Mouse (Mus musculus): Measurements from ENCODE around the gene Dnajb5.
A peak's percentile ranks its signal among the peaks of the same experiment; 100 is the strongest.

Gene Dnajb5

DNA sequence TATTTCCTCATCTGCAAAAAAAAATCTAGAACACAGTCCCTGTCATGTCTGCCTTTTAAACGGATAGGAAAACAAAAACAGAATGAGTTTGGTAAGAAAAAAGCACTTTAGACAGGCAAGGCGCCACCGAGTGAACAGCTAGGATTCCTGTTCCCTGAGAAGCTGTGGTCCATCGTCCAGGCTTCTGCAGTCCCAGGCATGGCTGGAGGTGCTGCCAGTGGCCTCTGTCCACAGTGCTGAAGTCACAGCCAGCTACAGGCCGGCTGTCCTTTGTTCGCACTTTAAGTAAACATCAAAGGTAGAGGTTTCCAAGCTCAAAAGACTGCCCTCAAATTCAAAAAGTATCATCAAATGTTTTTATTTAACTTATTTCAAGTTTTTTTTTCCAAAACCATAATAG is 4.6 kb upstream of the Dnajb5 start:
- DNase-seq: peak; percentile 16

GRCm38 (mm10) chr4:42945445-42945844 is 4.2 kb upstream of the Dnajb5 start:
- no peak for DNase-seq

DNA sequence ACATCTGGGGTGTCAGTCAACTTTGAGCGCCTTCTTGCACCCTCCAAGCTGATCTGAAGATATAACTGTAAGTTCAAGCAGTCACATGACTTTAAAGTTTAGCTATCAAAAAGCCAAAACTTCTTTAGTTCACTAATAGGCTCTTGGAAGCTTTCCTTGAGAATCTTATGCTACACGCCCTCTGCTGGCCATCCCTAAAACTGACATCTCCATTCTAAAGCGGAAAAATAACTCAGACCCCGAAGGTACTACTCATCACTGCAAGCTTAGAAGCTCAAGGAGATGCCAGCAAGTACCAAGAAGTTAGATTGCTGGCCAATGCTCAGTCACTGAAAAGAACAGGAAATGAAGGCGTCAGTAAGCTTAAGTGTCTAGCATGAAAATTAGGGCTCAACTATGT is 3.7 kb upstream of the Dnajb5 start:
- DNase-seq: peak; percentile 81

GRCm38 (mm10) chr4:42946733-42947290 is 2.8 kb upstream of the Dnajb5 start:
- no peak for DNase-seq

DNA sequence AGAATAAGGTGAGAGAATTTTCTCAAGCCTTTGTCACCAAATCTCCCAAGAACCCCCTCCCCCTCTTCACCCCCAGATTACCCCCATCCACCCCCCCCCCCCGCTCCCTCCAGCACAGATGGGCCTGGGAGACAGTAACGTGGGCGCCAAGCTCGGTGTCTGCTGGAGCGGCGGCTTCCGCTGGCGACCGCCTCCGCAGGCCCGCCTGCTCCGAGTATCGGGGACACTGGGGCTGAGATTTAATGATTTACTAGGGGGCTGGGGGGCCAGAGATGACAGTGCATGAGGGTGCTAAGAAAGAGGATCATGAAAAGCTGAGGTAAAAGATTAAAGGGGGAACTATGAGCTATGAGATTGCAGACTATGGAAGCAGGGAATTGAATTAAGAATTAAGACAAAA is 1.1 kb upstream of the Dnajb5 start:
- no peak for DNase-seq

DNA sequence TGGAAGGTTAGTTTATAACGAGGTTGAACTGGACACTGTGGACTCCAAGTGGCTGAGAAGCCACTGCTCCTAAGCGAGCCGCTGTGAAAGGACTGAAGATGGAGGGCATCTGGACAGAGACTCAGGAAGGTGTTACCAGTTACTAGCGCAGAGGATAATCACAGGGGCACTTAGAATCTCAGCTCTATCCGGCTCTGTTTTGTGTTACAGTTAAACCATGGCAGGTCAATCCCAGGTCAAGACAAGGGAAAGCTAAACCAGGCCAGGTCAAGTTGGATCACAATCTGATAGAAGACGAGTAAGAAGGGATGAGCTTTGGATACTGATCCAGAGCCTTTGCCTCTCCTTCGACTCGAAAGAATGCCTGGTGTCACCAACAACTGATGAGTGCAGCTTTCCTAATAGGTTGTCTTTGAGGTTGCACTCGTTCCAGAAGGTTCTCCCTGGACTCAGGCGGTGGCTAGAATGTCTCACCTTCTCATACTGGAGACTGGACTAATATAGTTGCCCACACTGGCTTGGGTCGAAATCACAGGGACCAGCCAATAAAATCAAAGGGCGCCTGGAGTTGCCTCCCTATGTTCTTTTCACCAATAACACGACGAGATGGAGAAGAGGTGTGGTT is 451 bp upstream of the Dnajb5 start:
- no peak for DNase-seq

- DNase-seq: peak; percentile 96
Measured at GRCm38 (mm10) chr4:42950065-42950558, 498 bp downstream of the Dnajb5 start.

DNA sequence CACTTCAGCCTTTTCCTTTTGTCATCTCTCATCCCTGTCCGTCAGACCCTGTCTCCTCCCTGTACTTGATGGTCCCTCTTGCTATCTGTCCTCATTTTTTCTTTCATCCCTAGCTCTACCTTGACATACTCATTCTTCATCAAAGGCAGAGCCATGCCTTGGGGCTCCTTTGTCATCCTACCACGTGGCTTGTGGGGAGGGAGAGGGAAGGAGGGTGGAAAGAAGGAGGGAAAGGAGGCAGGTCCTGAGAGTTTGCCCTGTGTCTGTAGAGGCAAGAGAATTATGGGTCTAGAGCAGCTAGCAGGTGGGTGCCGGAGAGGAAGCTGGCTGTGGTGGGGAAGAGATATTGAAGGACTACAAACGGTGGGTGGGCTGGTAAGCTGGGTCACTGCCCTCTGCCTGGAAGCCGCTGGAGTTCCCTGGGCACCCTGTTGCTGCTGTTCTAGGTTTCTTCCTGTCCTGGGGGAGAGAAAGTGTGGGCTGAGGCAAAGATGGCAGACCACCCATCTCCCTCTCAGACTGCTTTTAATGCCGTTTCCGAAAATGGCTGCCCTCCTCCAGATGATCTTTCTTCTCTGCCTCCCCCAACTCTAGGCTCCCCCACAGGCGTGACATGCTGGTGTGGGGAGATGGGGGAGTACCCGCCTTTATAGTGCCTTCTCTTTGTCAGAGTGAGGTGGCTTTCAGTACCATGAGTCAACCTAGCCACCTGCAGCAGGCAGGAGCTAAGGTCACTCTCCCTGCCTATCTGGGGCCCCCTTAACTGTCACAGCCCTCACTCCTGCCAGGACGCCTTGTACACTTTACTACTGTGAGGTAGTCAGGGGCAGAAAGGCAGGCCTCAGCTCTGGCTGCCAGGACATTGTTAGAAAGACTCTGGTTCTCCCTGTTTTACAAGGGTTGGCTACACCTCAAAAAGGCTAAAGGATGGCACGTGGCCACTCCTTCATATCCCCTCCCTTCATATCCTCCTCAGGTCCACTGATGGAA is 1.9 kb downstream of the Dnajb5 start:
- DNase-seq: no peak

DNA sequence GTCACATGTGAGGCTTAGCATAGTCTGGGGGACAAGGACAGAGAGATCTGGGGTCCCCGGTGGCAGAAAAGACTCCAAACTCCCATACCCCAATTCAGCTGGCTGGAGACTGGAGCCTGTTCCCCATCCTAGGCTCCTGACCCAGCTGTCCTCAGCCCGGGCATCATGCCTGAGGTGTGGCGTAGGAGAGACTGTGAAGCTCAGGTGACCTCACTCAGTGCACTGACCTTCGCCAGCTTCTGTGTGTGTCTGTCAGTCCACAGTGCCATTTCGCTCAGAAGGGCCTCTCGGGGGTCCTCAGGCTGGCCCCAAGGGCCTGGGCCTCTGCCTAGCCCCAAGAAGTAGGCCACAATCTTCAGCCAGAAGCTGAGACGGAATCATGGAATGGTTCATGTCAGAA is 2.9 kb downstream of the Dnajb5 start:
- DNase-seq: no peak

DNA sequence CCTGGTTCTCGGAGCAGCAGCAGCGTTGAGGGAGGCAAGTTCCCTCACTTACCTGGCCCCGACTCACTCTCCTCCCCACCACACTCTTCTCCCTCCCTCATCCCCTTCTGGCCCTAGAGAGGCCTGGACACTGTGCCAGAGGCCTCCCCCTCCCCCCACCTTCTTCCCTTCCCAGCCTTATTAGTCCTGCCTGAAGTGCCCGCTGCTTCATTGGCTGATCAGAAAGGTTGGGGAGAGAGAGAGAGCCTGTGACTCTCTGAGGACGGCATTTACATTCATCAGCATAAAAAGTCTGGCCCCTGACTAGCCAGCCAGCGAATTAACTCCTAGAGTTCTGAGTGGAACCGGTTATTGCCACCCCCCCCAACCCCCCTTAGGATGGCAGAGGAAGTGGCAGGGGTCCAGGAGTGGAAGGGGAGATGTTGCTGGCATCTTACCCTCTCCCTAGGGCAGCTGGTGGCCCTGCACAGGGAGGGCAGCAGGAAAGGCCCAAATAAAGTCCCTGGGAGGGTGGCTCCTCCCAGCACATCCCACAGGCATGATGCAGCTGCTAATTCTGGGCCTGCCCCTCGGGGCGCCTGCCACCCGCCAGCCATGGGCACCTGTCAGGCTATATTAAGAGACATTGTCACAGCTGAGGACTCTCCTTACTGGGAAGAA is 4.0 kb downstream of the Dnajb5 start:
- DNase-seq: no peak

GRCm38 (mm10) chr4:42954297-42954696 is 4.7 kb downstream of the Dnajb5 start:
- DNase-seq: peak; percentile 81

DNA sequence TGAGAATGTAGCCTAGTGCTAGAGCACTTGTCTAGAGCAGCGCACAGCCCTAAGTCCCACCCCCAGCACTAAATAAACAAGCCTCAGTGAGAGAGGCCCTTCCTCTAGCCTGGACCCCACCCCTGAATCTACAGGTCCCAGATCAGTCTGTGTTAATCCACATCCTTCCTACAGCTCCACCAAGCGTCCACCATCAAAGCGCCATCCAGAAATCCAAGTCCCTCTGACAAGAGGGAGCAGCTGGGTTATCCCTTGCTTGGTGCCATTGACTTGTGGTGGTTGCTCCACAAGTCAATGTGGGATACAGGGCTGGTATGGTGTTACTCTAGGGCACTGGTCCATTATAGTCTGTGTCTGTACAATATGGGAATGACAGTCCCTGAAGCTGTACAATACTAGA is 5.6 kb downstream of the Dnajb5 start:
- DNase-seq: no peak

GRCm38 (mm10) chr4:42956581-42956980 is 7.0 kb downstream of the Dnajb5 start:
- DNase-seq: no peak

DNA sequence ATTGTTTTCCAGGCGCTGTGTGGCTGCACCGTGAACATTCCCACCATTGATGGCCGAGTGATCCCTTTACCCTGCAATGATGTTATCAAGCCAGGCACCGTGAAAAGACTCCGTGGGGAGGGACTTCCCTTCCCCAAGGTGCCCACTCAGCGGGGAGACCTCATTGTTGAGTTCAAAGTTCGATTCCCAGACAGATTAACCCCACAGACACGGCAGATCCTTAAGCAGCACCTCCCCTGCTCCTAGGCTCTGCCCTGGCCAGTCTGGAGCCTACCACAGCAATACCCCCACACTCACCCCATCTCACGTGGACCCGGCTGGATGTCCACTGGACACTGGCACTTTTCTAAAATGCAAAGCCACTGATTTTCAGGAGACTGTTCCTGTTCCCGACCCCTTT is 7.7 kb downstream of the Dnajb5 start:
- DNase-seq: no peak

GRCm38 (mm10) chr4:42957979-42958378 is 8.4 kb downstream of the Dnajb5 start:
- no peak for DNase-seq

GRCm38 (mm10) chr4:42958942-42959341 is 9.3 kb downstream of the Dnajb5 start:
- DNase-seq: no peak

DNA sequence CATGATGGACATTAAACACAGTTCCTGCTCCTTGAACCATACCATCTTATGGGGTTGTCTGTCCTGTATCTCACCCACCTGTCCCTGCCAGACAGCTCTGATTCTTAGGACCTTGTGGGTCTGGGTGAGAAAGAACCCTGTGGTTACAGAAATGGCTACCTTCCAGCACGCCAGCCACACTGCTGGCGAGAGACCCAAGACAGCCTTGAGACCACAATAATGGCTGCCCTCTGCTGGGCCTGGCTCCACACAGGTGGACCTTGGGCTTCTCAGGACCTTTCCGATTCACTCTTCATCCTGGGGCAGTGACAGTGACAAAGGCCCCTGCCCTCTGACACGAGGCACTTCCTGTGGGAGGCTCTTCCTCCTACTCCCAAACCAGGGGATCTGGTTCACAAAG is 9.8 kb downstream of the Dnajb5 start:
- no peak for DNase-seq

- DNase-seq: peak; percentile 84
Measured at GRCm38 (mm10) chr4:42961592-42961991, 12.0 kb downstream of the Dnajb5 start.

- DNase-seq: peak; percentile 39
Measured at GRCm38 (mm10) chr4:42963480-42963879, 13.9 kb downstream of the Dnajb5 start.

GRCm38 (mm10) chr4:42965039-42965719 is 15.6 kb downstream of the Dnajb5 start:
- DNase-seq: peak; percentile 73

DNA sequence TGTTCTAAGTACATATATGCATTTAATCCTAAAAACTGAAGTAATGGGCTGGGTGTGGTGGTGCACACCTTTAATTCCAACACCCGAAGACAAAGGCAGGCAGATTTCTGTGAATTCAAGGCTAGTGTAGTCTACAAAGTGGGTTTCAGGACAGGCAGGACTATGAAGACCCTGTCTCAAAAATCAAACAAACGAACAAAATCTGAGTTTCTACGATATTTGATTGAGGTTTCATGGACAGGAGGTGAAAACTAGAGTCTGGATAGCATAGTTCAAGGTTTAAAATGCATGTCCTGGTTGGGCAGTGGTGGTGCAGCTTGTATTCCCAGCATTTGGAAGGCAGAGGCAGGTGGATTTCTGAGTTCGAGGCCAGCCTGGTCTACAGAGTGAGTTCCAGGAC is 19.7 kb downstream of the Dnajb5 start, which contains the start of gene 1700022I11Rik:
Gene 1700022I11Rik, plus strand, starts transcription at position 301 of the 400 bp plus-strand sequence.
- no peak for DNase-seq

- no peak for DNase-seq
Measured at GRCm38 (mm10) chr4:42972952-42973351, 23.3 kb downstream of the Dnajb5 start.
